In the genomic region with DNA sequence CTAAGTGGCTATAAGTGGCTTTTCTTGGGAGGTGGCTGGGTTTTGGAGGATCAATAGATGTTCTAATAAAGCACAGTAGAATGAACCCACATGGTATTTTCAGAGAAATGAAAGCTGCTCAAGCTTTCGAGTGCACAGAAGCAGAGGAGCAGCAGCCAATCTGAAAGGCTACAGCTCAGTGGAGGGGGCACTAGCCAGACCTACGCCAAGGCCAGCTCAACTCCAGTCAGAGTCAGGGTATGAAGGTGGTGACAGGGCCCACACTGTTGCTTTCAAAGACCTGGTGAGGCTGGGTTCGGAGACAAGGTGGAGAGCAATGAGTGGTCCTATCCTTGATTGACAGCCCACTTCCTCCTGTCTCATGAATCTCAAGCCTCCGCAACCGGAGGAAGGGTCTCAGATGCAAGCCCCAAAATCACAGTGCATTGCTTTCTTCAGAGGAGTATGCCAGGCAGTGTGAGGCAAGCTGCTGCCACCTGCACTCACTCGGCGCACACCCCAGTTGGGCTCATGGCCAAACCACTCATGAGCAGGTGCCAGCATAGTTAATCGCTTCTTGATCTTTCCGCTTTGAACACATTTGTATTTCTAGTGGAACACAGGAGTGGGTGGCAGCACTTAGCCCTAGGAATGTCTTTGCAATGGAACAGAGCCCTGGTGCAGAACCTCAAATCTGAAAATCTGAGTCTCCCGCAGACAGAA, we compare ENCODE assay signal across 9 mouse cellular contexts.
DNase-seq lines count a peak whose midpoint lies in the region; ATAC-seq lines count a peak whose summit lies in the region.
"Had no signal": no experiment of that assay in that cellular context is flagged by ENCODE, and none has a peak within 500 bp of the region (broad histone marks: within the 10 kb centered on the region; RNA-seq: fewer than 3 reads in every experiment).

No protein-coding gene starts in this region.

- peak overlapping the region; percentile 39; the same call in 1 of the 2 replicates for H3K27ac ChIP-seq in forebrain, embryonic 15.5 days (replicated peaks)
- no peak overlapping the region for H3K27ac ChIP-seq in forebrain, embryonic 10.5 days
- no peak overlapping the region for H3K27ac ChIP-seq in kidney, embryonic 14.5 days (ENCODE audit: low read depth, low read length)
- no peak overlapping the region for H3K27ac ChIP-seq in liver, embryonic 11.5 days (ENCODE audit: low read depth, low read length)
- H3K27ac ChIP-seq: liver, embryonic 15.5 days had no signal

- H3K36me3 ChIP-seq in forebrain, embryonic 15.5 days, result no peaks in the 10 kb centered on the region
- no peaks in the 10 kb centered on the region for H3K36me3 ChIP-seq in forebrain, embryonic 10.5 days (replicated peaks)
- no peaks in the 10 kb centered on the region for H3K36me3 ChIP-seq in kidney, embryonic 14.5 days (ENCODE audit: control insufficient read depth, insufficient read depth, low read length)
- H3K36me3 ChIP-seq in liver, embryonic 11.5 days (ENCODE audit: control insufficient read depth, insufficient read depth, low read length), result no peaks in the 10 kb centered on the region
- H3K36me3 ChIP-seq: liver, embryonic 15.5 days had no signal

- no peak overlapping the region for H3K4me2 ChIP-seq in forebrain, embryonic 15.5 days (replicated peaks)
- H3K4me2 ChIP-seq in kidney, embryonic 14.5 days (replicated peaks; ENCODE audit: low read depth, low read length), result no peak overlapping the region
- no peak overlapping the region for H3K4me2 ChIP-seq in liver, embryonic 11.5 days
- H3K4me2 ChIP-seq: liver, embryonic 15.5 days had no signal

- DNase-seq in forebrain, embryonic 10.5 days (ENCODE audit: extremely low spot score, low spot score), result no peak
- peak; percentile 58 for DNase-seq in cerebellum, adult 8-10 months
- peak; percentile 67 to 83 for DNase-seq in left cerebral cortex, postnatal 25 days (ENCODE audit: low spot score in 2 of 2)
- peak; percentile 55 for DNase-seq in right cerebral cortex, postnatal 14 days
- DNase-seq in thymus, postnatal 25 days, result no peak
- no peak for DNase-seq in liver, embryonic 11.5 days (ENCODE audit: low spot score)

- no peak overlapping the region for H3K9ac ChIP-seq in forebrain, embryonic 15.5 days (replicated peaks)
- no peak overlapping the region for H3K9ac ChIP-seq in kidney, embryonic 14.5 days (ENCODE audit: low read depth, low read length)
- no peak overlapping the region for H3K9ac ChIP-seq in liver, embryonic 11.5 days (ENCODE audit: low read depth, low read length)
- H3K9ac ChIP-seq: liver, embryonic 15.5 days had no signal

- H3K4me1 ChIP-seq in forebrain, embryonic 15.5 days, result peaks cover 25% of the 10 kb centered on the region
- no peaks in the 10 kb centered on the region for H3K4me1 ChIP-seq in forebrain, embryonic 10.5 days
- H3K4me1 ChIP-seq in kidney, embryonic 14.5 days (ENCODE audit: control insufficient read depth, insufficient read depth, low read length), result no peaks in the 10 kb centered on the region
- no peaks in the 10 kb centered on the region for H3K4me1 ChIP-seq in liver, embryonic 11.5 days (replicated peaks; ENCODE audit: control insufficient read depth, insufficient read depth, low read length)
- H3K4me1 ChIP-seq: liver, embryonic 15.5 days had no signal

- no peak overlapping the region for H3K4me3 ChIP-seq in forebrain, embryonic 15.5 days
- H3K4me3 ChIP-seq in forebrain, embryonic 10.5 days, result no peak overlapping the region
- no peak overlapping the region for H3K4me3 ChIP-seq in kidney, embryonic 14.5 days (ENCODE audit: low read length)
- H3K4me3 ChIP-seq in liver, embryonic 11.5 days (ENCODE audit: low read depth, low read length), result no peak overlapping the region
- H3K4me3 ChIP-seq: liver, embryonic 15.5 days had no signal

- ATAC-seq in forebrain, embryonic 15.5 days (replicated peaks), result peak; percentile 76
- peak; percentile 39; the same call in 1 of the 2 replicates for ATAC-seq in kidney, embryonic 14.5 days (ENCODE audit: low FRiP score, low TSS enrichment)
- ATAC-seq in liver, embryonic 11.5 days (replicated peaks; ENCODE audit: low FRiP score), result no peak

- no peaks in the 10 kb centered on the region for H3K9me3 ChIP-seq in forebrain, embryonic 15.5 days
- H3K9me3 ChIP-seq in forebrain, embryonic 10.5 days, result no peaks in the 10 kb centered on the region
- no peaks in the 10 kb centered on the region for H3K9me3 ChIP-seq in kidney, embryonic 14.5 days (ENCODE audit: control insufficient read depth, low read length)
- H3K9me3 ChIP-seq in liver, embryonic 11.5 days (ENCODE audit: control insufficient read depth, low read length), result no peaks in the 10 kb centered on the region
- H3K9me3 ChIP-seq: liver, embryonic 15.5 days had no signal

- WGBS in forebrain, embryonic 15.5 days, result 35% methylated on average over 10 of the region's 10 CpGs
- 93% methylated on average over 10 of the region's 10 CpGs for WGBS in forebrain, embryonic 10.5 days
- 85% methylated on average over 10 of the region's 10 CpGs for WGBS in kidney, embryonic 14.5 days
- 85% methylated on average over 10 of the region's 10 CpGs for WGBS in liver, embryonic 11.5 days

- intact Hi-C loops in left cerebral cortex, postnatal 25 days (cut with DNase I), result no loop called here

- H3K27me3 ChIP-seq in forebrain, embryonic 15.5 days, result no peaks in the 10 kb centered on the region
- H3K27me3 ChIP-seq in forebrain, embryonic 10.5 days (ENCODE audit: poor library complexity, severe bottlenecking), result no peaks in the 10 kb centered on the region
- H3K27me3 ChIP-seq in kidney, embryonic 14.5 days (ENCODE audit: control insufficient read depth, insufficient read depth, low read length), result no peaks in the 10 kb centered on the region
- H3K27me3 ChIP-seq in liver, embryonic 11.5 days (replicated peaks; ENCODE audit: control insufficient read depth, insufficient read depth, low read length), result no peaks in the 10 kb centered on the region
- H3K27me3 ChIP-seq: liver, embryonic 15.5 days had no signal

Comparison
In these comparisons a context has a peak if more than half of its experiments do, and no peak if none do; other contexts are left out.
1. DNase-seq: peak in cerebellum, adult 8-10 months (single experiment), left cerebral cortex, postnatal 25 days (2 of 2) and right cerebral cortex, postnatal 14 days (single experiment); none in forebrain, embryonic 10.5 days (single experiment), thymus, postnatal 25 days (single experiment) and liver, embryonic 11.5 days (single experiment).